Comparison of ENCODE assay signal across 13 mouse cellular contexts in genomic region chr17:56656171-56656570, GRCm38 (mm10). TPM values are rescaled to one million over a fixed set of nuclear protein-coding genes. Genes with fewer than 3 reads are reported as not detected.
"Had no signal": no experiment of that assay in that cellular context is flagged by ENCODE, and none has a peak within 500 bp of the region (broad histone marks: within the 10 kb centered on the region; RNA-seq: fewer than 3 reads in every experiment).

No protein-coding gene starts in this region.

- DNase-seq: kidney, adult 11 months; kidney, adult 8-10 months; kidney, postnatal 10 days; kidney, postnatal 36 days; left cerebral cortex, postnatal 4 days; liver, postnatal 0 days; lung, postnatal 10 days; lung, postnatal 36 days; right cerebral cortex, adult 18-20 months; right cerebral cortex, postnatal 14 days; spleen, adult 18-20 months; thymus, postnatal 25 days had no signal

RNA-seq across cellular contexts. Expression of gene Catsperd, which starts 28.2 kb away (rescaled TPM):
- total RNA-seq: neutrophil, adult 5-6 weeks had no signal
